Mouse (Mus musculus) forebrain, embryonic 12.5 days (tissue): ENCODE data around the gene Cldn9. TPM values are rescaled to one million over a fixed set of nuclear protein-coding genes. Genes with fewer than 3 reads are reported as not detected.
A peak's percentile ranks its signal among the peaks of the same experiment; 100 is the strongest.

ENCODE experiments used
- ATAC-seq: fragments of 200-750 bp; cut with Nextera tagmentation; 2 replicates; pipeline ENCODE4 v1.8.0; 2017; ENCODE audit warnings: moderate TSS enrichment; ENCODE audit not compliant: low FRiP score
- H3K27ac ChIP-seq: fragments of 300-500 bp; sonication (generic); 2 replicates; pipeline ENCODE4 v1.5.1; 2016; ENCODE audit warnings: mild to moderate bottlenecking
- H3K27me3 ChIP-seq: fragments of 300-500 bp; sonication (generic); 2 replicates; pipeline ENCODE4 v1.6.1; 2016; ENCODE audit warnings: mild to moderate bottlenecking
- H3K36me3 ChIP-seq: fragments of 300-500 bp; sonication (generic); replicated peaks from 2 replicates; pipeline ENCODE4 v1.6.1; 2016; ENCODE audit warnings: mild to moderate bottlenecking
- H3K4me1 ChIP-seq: fragments of 300-500 bp; sonication (generic); 2 replicates; pipeline ENCODE4 v1.6.1; 2016
- H3K4me2 ChIP-seq: fragments of 300-500 bp; sonication (generic); 2 replicates; pipeline ENCODE4 v1.6.1; 2016; ENCODE audit warnings: mild to moderate bottlenecking, moderate library complexity
- H3K4me3 ChIP-seq: fragments of 300-500 bp; sonication (generic); replicated peaks from 2 replicates; pipeline ENCODE4 v1.5.1; 2016; ENCODE audit warnings: mild to moderate bottlenecking
- H3K9ac ChIP-seq: fragments of 300-500 bp; sonication (generic); 2 replicates; pipeline ENCODE4 v1.6.1; 2016; ENCODE audit warnings: mild to moderate bottlenecking
- H3K9me3 ChIP-seq: fragments of 300-500 bp; sonication (generic); 2 replicates; pipeline ENCODE4 v1.6.1; 2016
- WGBS: fragments of 180-500 bp; shearing (Covaris S2); methylation state at CpG from one replicate; pipeline ENCODE4 v1.1.7; 2016; 5-methylcytosine and 5-hydroxymethylcytosine counted together
- polyA plus RNA-seq: library from polyadenylated mRNA; unstranded; fragments of >200 nt; fragmentation: Nextera tagmentation; extraction: Ambion mirVana; gene quantifications from 2 replicates; pipeline ENCODE4 v1.2.1, GENCODE M21; 2016

The Cldn9 gene
- polyA plus RNA-seq, 1 experiment from 2014 or later, result 6.3 TPM

DNA sequence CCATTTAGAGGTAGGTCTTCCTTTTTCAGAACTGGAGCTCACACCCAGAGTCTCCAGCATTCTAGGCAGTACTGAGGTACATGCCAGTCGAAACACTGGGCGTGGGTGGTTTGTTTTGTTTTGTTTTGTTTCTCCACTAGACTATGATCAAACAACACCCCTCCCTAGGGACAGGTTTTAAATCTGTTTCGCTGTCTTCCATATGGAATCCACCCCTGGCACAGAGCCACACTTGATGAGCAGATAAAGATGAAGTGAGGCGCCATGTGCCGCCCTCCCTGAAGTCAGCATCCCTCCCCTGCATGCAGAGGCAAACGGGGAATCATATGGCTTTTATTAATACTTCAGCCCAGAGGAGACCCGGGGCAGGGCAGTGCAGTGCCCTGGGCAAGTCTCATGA, 20.9 kb upstream of the Cldn9 start:
- ATAC-seq, result no peak
- no peaks in the 10 kb centered on the region for H3K9me3 ChIP-seq
- no peak overlapping the region for H3K27ac ChIP-seq
- no peak overlapping the region for H3K4me2 ChIP-seq
- H3K4me1 ChIP-seq, result no peaks in the 10 kb centered on the region
- H3K9ac ChIP-seq, result no peak overlapping the region
- H3K4me3 ChIP-seq, result no peak overlapping the region
- peaks cover 48% of the 10 kb centered on the region for H3K27me3 ChIP-seq
- 60% methylated on average over 7 of the region's 7 CpGs for WGBS
- H3K36me3 ChIP-seq, result no peaks in the 10 kb centered on the region

DNA sequence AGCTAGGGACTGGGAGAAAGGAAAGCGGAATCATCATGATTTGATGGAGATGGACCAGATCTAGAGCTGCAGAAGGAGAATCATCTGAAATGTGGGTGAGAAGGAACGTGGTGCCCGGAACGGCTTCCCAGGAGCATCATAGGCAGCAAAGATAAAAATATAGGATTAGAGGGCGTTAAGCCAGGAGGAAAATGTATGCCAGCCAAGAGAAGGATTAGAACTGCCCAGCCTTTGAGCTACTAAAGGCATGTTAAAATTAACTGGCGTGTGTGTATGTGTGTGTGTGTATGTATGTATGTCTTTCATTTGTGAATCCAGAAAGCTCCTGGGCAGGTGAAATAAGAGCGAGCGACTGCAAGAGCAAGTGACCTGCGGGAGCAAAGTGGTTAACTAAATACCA, 19.5 kb upstream of the Cldn9 start:
- Histone ChIP-seq H3K27me3 (peaks cover 60% of the 10 kb centered on the region), H3K4me2 (no peak overlapping the region), H3K4me1 (peaks cover 7% of the 10 kb centered on the region), H3K36me3 (no peaks in the 10 kb centered on the region), H3K9me3 (no peaks in the 10 kb centered on the region), H3K4me3 (no peak overlapping the region), H3K9ac (no peak overlapping the region), H3K27ac (no peak overlapping the region)
- ATAC-seq, result no peak
- WGBS, result 84% methylated on average over 9 of the region's 9 CpGs

DNA sequence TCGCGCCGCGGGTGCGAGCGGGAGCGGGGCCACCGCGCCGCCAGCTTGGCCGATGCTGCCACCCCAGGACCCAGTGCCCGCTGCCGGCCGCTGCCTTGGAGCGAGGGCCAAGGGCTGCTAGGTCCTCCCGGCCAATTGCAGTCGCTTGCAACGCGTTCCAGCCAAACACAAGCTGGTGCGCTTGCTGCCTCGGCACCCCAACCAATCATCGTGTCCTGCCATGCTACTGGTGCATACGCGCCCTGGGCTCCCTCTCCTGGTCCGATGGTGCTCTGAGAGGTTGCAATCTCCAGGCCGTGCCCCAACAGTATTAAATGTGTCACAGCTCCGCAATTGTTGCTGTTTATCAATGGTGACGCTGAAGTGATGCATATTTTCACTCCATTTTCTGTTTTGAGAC, 16.3 kb upstream of the Cldn9 start:
- peak overlapping the region; percentile 63 for H3K9ac ChIP-seq
- under 1% methylated on average over 24 of the region's 28 CpGs for WGBS
- H3K4me2 ChIP-seq, result peak overlapping the region; percentile 100
- no peaks in the 10 kb centered on the region for H3K9me3 ChIP-seq
- peaks cover 63% of the 10 kb centered on the region for H3K27me3 ChIP-seq
- H3K4me3 ChIP-seq, result peak overlapping the region; percentile 77
- peak; percentile 95 for ATAC-seq
- H3K36me3 ChIP-seq, result no peaks in the 10 kb centered on the region
- peaks cover 7% of the 10 kb centered on the region for H3K4me1 ChIP-seq
- H3K27ac ChIP-seq, result 0 out of 2 replicates have a peak overlapping the region, but pooled peaks have one; percentile 13

DNA sequence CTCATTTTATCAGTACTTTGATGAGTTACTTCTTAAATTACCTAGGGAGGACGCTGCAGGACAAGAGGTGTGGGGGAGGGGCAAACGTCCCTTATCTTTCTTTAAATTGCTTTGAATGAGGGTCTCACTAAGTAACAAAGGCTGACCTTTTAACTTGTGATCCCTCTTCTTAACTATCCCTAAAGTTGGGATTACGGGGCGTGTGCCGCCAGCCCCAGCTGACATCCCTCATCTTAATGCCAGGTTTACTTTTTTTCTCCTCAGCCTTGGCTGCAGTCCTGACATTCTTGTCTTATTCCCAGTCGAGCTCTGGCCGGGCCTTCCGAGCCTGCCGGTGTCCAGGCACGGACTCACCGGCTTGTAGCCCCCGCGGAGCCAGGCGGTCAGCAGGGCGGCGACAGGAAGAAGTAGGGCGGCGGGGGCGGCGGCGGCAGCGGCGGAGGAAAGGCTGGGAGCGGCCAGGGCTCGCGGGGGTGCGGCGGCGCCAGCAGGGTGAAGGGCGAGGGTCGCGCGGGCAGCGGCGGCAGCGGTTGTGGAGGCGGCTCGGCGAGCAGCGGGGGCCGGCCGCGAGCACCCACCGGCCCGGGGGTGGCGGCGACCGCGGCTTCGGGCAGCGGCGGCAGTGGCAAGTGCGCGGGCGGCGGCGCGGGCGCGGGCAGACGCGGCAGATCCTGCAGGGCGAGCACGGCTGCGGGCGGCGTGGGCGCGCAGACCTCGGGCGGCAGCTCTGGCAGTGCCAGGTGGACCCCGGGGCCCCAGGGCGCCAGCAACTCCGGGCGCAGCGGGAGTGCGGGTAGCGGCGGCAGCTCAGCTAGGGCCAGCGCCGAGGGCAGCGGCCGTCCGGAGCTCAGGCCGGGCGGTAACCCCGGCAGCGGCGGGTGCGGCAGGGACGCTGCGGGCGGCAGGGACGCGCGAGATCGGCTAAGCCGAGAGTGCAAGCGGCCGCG, 15.6 kb upstream of the Cldn9 start:
- Histone ChIP-seq H3K4me1 (peaks cover 7% of the 10 kb centered on the region), H3K27ac (0 out of 2 replicates have a peak overlapping the region, but pooled peaks have one; percentile 13), H3K4me2 (peak overlapping the region; percentile 100), H3K27me3 (peaks cover 63% of the 10 kb centered on the region), H3K4me3 (peak overlapping the region; percentile 77), H3K9me3 (no peaks in the 10 kb centered on the region), H3K36me3 (no peaks in the 10 kb centered on the region), H3K9ac (peak overlapping the region; percentile 63)
- ATAC-seq, result peak; percentile 72
- WGBS, result under 1% methylated on average over 59 of the region's 101 CpGs

DNA sequence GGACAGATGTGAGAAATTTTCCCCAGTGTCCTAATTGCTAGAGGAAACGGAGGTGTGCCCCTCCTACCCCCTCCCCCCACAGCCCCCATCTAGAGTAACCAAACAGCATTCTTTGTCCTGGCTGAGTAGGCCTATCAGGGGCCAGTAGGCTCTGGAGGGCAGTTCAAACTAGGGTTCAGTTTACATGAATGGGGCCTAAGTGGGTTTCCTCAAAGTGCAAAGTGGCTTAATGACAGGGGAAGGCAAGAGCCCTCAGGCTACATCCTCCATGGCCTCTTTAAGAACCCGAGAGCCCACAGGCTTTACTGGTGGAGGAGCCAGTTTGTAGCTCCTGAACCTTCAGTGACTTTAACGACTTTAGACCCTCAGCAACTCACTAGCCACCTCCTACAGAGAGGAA, 12.0 kb upstream of the Cldn9 start:
- no peak overlapping the region for H3K27ac ChIP-seq
- ATAC-seq, result no peak
- H3K4me1 ChIP-seq, result peaks cover 7% of the 10 kb centered on the region
- H3K9ac ChIP-seq, result no peak overlapping the region
- no peaks in the 10 kb centered on the region for H3K36me3 ChIP-seq
- no peak overlapping the region for H3K4me2 ChIP-seq
- H3K9me3 ChIP-seq, result no peaks in the 10 kb centered on the region
- H3K27me3 ChIP-seq, result peaks cover 50% of the 10 kb centered on the region
- WGBS, result 9% methylated on average over 3 of the region's 3 CpGs
- H3K4me3 ChIP-seq, result no peak overlapping the region

DNA sequence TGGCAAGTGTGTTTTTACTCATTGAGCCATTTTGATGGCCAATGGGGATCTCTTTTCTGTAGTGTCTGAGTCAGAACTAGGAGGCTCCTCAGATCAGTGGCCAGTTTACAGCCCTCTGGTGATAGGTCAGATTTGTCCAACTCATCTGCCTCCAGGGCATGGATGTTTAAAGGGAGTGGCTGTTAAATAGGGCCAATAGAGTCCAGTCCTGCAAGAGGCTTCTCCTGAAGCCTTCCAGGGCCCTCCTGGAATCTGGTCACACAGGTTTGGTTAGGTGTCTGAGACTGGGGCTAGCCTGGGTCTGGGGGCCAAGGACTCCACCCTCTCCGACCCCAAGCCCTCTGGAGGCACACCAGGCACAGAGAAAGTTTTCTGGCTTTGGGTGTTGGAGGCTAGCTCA, 10.7 kb upstream of the Cldn9 start:
- ATAC-seq, result no peak
- H3K9ac ChIP-seq, result no peak overlapping the region
- WGBS, result 76% methylated on average over 1 of the region's 1 CpGs
- H3K27ac ChIP-seq, result no peak overlapping the region
- H3K27me3 ChIP-seq, result peaks cover 37% of the 10 kb centered on the region
- no peaks in the 10 kb centered on the region for H3K36me3 ChIP-seq
- no peak overlapping the region for H3K4me2 ChIP-seq
- H3K4me1 ChIP-seq, result peaks cover 6% of the 10 kb centered on the region
- H3K9me3 ChIP-seq, result no peaks in the 10 kb centered on the region
- H3K4me3 ChIP-seq, result no peak overlapping the region

DNA sequence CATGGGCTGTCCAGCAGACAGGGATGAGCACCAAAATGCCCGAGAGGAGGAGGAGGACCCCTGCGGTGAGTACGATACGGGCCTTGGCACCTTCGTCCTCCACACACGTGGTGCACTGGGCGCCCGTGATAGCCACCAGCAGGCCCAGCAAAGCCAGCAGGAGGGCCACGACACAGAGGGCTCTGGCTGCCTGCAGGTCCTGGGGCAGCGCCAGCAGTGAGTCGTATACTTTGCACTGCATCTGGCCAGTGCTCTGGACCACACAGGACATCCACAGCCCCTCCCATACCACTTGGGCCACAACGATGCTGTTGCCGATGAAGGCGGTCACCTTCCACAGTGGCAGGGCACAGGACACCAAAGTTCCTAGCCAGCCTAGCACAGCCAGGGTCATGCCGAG, 600 bp downstream of the Cldn9 start:
- peak overlapping the region; percentile 34 for H3K4me2 ChIP-seq
- H3K4me1 ChIP-seq, result peaks cover 15% of the 10 kb centered on the region
- no peak overlapping the region for H3K9ac ChIP-seq
- peaks cover 65% of the 10 kb centered on the region for H3K27me3 ChIP-seq
- no peak overlapping the region for H3K27ac ChIP-seq
- WGBS, result 25% methylated on average over 15 of the region's 15 CpGs
- H3K9me3 ChIP-seq, result no peaks in the 10 kb centered on the region
- H3K36me3 ChIP-seq, result no peaks in the 10 kb centered on the region
- H3K4me3 ChIP-seq, result peak overlapping the region; percentile 19
- peak; percentile 39; the same call in 1 of the 2 replicates for ATAC-seq

DNA sequence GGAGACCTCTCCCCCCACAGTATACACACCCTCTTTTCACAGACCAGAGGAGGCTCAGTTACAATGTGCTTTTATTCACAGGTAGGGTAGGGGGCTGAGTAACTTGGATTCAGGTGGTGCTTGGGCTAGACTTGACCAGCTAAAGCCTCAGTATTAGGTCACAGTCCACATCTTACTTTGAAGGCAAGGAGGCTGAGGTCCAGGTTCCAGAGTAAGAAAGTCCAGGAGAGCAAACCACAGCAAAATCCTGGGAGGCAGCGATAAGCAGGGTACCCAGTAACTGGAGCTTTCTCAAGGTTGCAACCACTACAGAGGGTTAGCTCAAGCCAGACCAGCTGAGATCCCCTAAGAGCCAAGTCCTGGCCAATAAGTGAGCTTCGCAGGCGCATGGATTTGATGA, 1.3 kb downstream of the Cldn9 start:
- H3K36me3 ChIP-seq, result no peaks in the 10 kb centered on the region
- H3K4me2 ChIP-seq, result peak overlapping the region; percentile 34; the same call in 1 of the 2 replicates
- peaks cover 72% of the 10 kb centered on the region for H3K27me3 ChIP-seq
- H3K27ac ChIP-seq, result no peak overlapping the region
- WGBS, result 69% methylated on average over 3 of the region's 3 CpGs
- no peak for ATAC-seq
- H3K4me3 ChIP-seq, result peak overlapping the region; percentile 19; the same call in 1 of the 2 replicates
- H3K9me3 ChIP-seq, result no peaks in the 10 kb centered on the region
- no peak overlapping the region for H3K9ac ChIP-seq
- peaks cover 15% of the 10 kb centered on the region for H3K4me1 ChIP-seq

DNA sequence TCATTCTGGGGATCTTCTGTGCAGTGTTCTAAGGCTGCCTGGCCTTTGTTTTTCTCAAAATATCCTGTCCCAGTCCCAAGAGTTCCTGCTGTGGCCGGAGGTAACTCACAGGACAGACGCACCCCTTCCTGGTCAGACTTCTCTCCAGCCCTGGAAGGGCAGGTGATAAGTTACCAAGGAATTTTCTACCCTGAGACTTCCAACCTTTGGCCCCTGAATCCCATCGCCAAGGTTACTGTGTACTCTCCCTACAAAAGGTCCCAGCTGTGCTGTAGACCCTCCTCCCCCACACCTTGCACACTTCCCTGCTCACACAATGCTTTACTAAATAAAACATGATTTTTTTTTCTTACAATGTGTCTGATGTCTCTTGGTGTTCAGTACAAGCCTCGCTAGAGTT, 1.7 kb downstream of the Cldn9 start:
- Histone ChIP-seq H3K4me1 (peaks cover 20% of the 10 kb centered on the region), H3K27ac (no peak overlapping the region), H3K4me3 (no peak overlapping the region), H3K4me2 (no peak overlapping the region), H3K9me3 (no peaks in the 10 kb centered on the region), H3K27me3 (peaks cover 72% of the 10 kb centered on the region), H3K9ac (no peak overlapping the region), H3K36me3 (no peaks in the 10 kb centered on the region)
- 70% methylated on average over 4 of the region's 4 CpGs for WGBS
- ATAC-seq, result no peak

DNA sequence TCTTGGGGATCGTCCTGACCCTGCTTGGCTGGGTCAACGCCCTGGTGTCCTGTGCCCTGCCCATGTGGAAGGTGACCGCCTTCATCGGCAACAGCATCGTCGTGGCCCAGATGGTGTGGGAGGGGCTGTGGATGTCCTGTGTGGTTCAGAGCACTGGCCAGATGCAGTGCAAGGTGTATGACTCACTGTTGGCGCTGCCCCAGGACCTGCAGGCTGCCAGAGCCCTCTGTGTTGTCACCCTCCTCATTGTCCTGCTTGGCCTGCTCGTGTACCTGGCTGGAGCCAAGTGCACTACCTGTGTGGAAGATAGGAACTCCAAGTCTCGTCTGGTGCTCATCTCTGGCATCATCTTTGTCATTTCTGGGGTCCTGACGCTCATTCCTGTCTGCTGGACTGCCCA, 2.7 kb downstream of the Cldn9 start:
- Histone ChIP-seq H3K27ac (no peak overlapping the region), H3K36me3 (no peaks in the 10 kb centered on the region), H3K4me2 (no peak overlapping the region), H3K9me3 (no peaks in the 10 kb centered on the region), H3K27me3 (peaks cover 79% of the 10 kb centered on the region), H3K4me3 (no peak overlapping the region), H3K9ac (no peak overlapping the region), H3K4me1 (peaks cover 30% of the 10 kb centered on the region)
- 82% methylated on average over 10 of the region's 10 CpGs for WGBS
- no peak for ATAC-seq

DNA sequence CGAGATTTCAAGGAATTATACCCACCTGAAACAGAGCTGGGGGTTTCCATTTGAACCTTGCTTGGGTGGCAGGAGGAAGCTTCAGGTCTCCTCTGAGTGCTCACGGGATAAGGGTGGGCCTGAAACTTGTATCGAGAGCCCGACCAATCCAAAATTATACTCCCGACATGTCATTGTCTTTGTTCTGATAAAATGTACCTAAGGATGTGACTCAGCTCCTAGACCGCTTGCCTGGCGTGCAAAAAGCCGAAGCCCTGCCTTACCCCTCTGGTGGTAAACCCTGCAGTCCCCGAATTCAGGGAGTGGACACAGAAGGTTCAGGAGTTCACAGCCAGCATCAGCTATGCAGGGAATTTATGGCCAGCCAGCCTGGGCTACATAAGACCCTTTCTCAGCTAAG, 3.5 kb downstream of the Cldn9 start:
- H3K4me1 ChIP-seq, result peaks cover 35% of the 10 kb centered on the region
- no peaks in the 10 kb centered on the region for H3K9me3 ChIP-seq
- no peak overlapping the region for H3K27ac ChIP-seq
- H3K4me3 ChIP-seq, result no peak overlapping the region
- H3K36me3 ChIP-seq, result no peaks in the 10 kb centered on the region
- 81% methylated on average over 9 of the region's 9 CpGs for WGBS
- H3K9ac ChIP-seq, result no peak overlapping the region
- H3K4me2 ChIP-seq, result no peak overlapping the region
- H3K27me3 ChIP-seq, result peaks cover 86% of the 10 kb centered on the region
- ATAC-seq, result no peak

DNA sequence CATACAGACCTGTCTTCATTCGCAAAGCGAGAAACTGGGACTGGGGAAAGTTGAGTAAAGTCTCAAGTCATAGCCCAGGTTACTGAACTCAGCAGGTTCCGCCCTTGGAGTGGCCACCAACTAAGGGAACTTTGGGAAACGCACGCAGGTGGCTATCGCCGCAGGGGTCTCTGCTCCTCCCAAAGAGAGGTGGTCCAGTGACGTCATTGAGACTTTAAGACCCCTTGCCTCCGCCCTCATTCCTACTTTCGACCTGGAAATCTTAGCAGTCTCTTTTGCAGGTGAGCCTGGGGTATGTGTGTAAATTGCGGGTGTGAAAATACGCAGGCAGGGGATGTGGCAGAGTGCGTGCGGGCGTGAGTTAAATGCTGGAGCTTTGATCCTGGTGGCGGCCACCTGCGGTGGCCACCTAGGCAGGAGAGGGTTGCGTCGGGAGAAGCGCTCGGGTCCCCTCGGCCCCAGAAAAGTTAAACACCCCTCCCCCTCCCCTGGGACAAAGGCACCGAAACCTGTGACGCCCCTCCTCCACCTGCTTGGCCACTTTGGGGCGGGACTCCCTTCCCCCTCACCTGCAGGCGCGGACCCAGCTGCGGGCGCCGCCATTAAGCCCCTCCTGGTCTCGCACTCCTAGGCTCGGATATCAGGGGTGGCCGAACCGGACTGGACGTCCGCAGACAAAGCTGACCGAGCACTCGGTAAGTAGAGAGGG, 4.5 kb downstream of the Cldn9 start, which contains the start of gene Cldn6:
TSS of gene Cldn6 (plus strand) at position 123 of the 709 bp plus-strand sequence.
- no peaks in the 10 kb centered on the region for H3K36me3 ChIP-seq
- WGBS, result 2% methylated on average over 38 of the region's 38 CpGs
- no peak for ATAC-seq
- peaks cover 36% of the 10 kb centered on the region for H3K4me1 ChIP-seq
- H3K27ac ChIP-seq, result no peak within 1 kb of the TSS
- peaks cover 92% of the 10 kb centered on the region for H3K27me3 ChIP-seq
- H3K4me3 ChIP-seq, result peak within 1 kb of the TSS; percentile 25
- H3K4me2 ChIP-seq, result peak within 1 kb of the TSS; percentile 42
- no peaks in the 10 kb centered on the region for H3K9me3 ChIP-seq
- H3K9ac ChIP-seq, result no peak within 1 kb of the TSS
